Mouse (Mus musculus) liver, embryonic 11.5 days (tissue): ENCODE results near the gene Gfy. TPM values are rescaled to one million over a fixed set of nuclear protein-coding genes. Genes with fewer than 3 reads are reported as not detected.
A peak's percentile ranks its signal among the peaks of the same experiment; 100 is the strongest.

Experiments
- ATAC-seq: fragments of 200-750 bp; cut with Nextera tagmentation; replicated peaks from 2 replicates; pipeline ENCODE4 v1.8.0; 2017; ENCODE audit warnings: moderate number of reproducible peaks, mild to moderate bottlenecking, moderate TSS enrichment, moderate library complexity; ENCODE audit not compliant: low FRiP score
- DNase-seq: peaks from one replicate; pipeline ENCODE4 v3.0.0-alpha.2; 2017; ENCODE audit warnings: low spot score
- H3K27ac ChIP-seq: fragments of 300-500 bp; sonication (generic); 2 replicates; pipeline ENCODE4 v1.5.1; 2014; ENCODE audit warnings: mild to moderate bottlenecking, low read depth, low read length, control low read depth
- H3K27me3 ChIP-seq: fragments of 300-500 bp; sonication (generic); replicated peaks from 2 replicates; pipeline ENCODE4 v1.6.1; 2014; ENCODE audit warnings: low read length, mixed read lengths; ENCODE audit not compliant: control insufficient read depth, insufficient read depth
- H3K36me3 ChIP-seq: fragments of 300-500 bp; sonication (generic); 2 replicates; pipeline ENCODE4 v1.6.1; 2014; ENCODE audit warnings: mild to moderate bottlenecking, low read length, moderate library complexity, mixed read lengths; ENCODE audit not compliant: control insufficient read depth, insufficient read depth
- H3K4me1 ChIP-seq: fragments of 300-500 bp; sonication (generic); replicated peaks from 2 replicates; pipeline ENCODE4 v1.6.1; 2014; ENCODE audit warnings: low read length, mixed read lengths; ENCODE audit not compliant: control insufficient read depth, insufficient read depth
- H3K4me2 ChIP-seq: fragments of 300-500 bp; sonication (generic); 2 replicates; pipeline ENCODE4 v1.6.1; 2014; ENCODE audit warnings: mild to moderate bottlenecking, control low read depth, moderate library complexity
- H3K4me3 ChIP-seq: fragments of 300-500 bp; sonication (generic); 2 replicates; pipeline ENCODE4 v1.5.1; 2014; ENCODE audit warnings: low read depth, low read length, control low read depth
- H3K9ac ChIP-seq: fragments of 300-500 bp; sonication (generic); 2 replicates; pipeline ENCODE4 v1.6.1; 2014; ENCODE audit warnings: low read depth, low read length, control low read depth
- H3K9me3 ChIP-seq: fragments of 300-500 bp; sonication (generic); 2 replicates; pipeline ENCODE4 v1.6.1; 2016; ENCODE audit warnings: low read length, inconsistent platforms, mixed read lengths; ENCODE audit not compliant: control insufficient read depth
- WGBS: fragments of 180-500 bp; shearing (Covaris S2); extraction: QIAGEN DNeasy Blood & Tissue Kit; methylation state at CpG from one replicate; pipeline ENCODE4 v1.1.7; 2014; 5-methylcytosine and 5-hydroxymethylcytosine counted together
- polyA plus RNA-seq: library from polyadenylated mRNA; unstranded; fragments of >200 nt; fragmentation: Nextera tagmentation; extraction: Ambion mirVana; gene quantifications from 2 replicates; pipeline ENCODE4 v1.2.1, GENCODE M21; 2014

Gene Gfy
- not detected in 2 replicates for polyA plus RNA-seq

GRCm38 (mm10) chr7:45179469-45179868, at the start of gene Gfy:
Gene Gfy, minus strand, starts transcription at chr7:45179569.
- Histone ChIP-seq H3K4me2 (no peak within 1 kb of the TSS), H3K27me3 (peaks cover 98% of the 10 kb centered on the region), H3K9ac (no peak within 1 kb of the TSS), H3K4me3 (no peak within 1 kb of the TSS), H3K9me3 (no peaks in the 10 kb centered on the region), H3K27ac (no peak within 1 kb of the TSS), H3K36me3 (no peaks in the 10 kb centered on the region), H3K4me1 (peaks cover 12% of the 10 kb centered on the region)
- DNase-seq, result no peak
- 29% methylated on average over 7 of the region's 7 CpGs for WGBS
- no peak for ATAC-seq

GRCm38 (mm10) chr7:45229046-45229445, 49.7 kb upstream of the Gfy start:
- no peak overlapping the region for H3K4me2 ChIP-seq
- ATAC-seq (no peak), DNase-seq (no peak)

GRCm38 (mm10) chr7:45228548-45228947, 49.2 kb upstream of the Gfy start:
- ATAC-seq (no peak), DNase-seq (no peak)
- H3K36me3 ChIP-seq, result peaks cover 42% of the 10 kb centered on the region
- H3K4me3 ChIP-seq, result no peak overlapping the region
- H3K27ac ChIP-seq, result no peak overlapping the region
- no peaks in the 10 kb centered on the region for H3K27me3 ChIP-seq
- no peak overlapping the region for H3K4me2 ChIP-seq
- 92% methylated on average over 18 of the region's 18 CpGs for whole genome bisulfite sequencing
- H3K9ac ChIP-seq, result no peak overlapping the region
- no peaks in the 10 kb centered on the region for H3K9me3 ChIP-seq
- H3K4me1 ChIP-seq, result peaks cover 4% of the 10 kb centered on the region

More at GRCm38 (mm10) chr7:45229046-45229445, 49.7 kb upstream of the Gfy start:
- 84% methylated on average over 8 of the region's 8 CpGs for WGBS
- no peaks in the 10 kb centered on the region for H3K27me3 ChIP-seq
- H3K9me3 ChIP-seq, result no peaks in the 10 kb centered on the region
- no peak overlapping the region for H3K4me3 ChIP-seq
- no peak overlapping the region; the same call in 1 of the 2 replicates for H3K9ac ChIP-seq
- no peak overlapping the region for H3K27ac ChIP-seq
- H3K36me3 ChIP-seq, result peaks cover 42% of the 10 kb centered on the region
- H3K4me1 ChIP-seq, result peaks cover 8% of the 10 kb centered on the region

- no peak for ATAC-seq
Observed at GRCm38 (mm10) chr7:45226421-45226820, 47.1 kb upstream of the Gfy start.

GRCm38 (mm10) chr7:45224826-45225225, 45.5 kb upstream of the Gfy start:
- Histone ChIP-seq H3K4me1 (no peaks in the 10 kb centered on the region), H3K27ac (no peak overlapping the region), H3K4me2 (no peak overlapping the region), H3K9ac (no peak overlapping the region), H3K4me3 (no peak overlapping the region), H3K36me3 (peaks cover 38% of the 10 kb centered on the region), H3K9me3 (no peaks in the 10 kb centered on the region), H3K27me3 (no peaks in the 10 kb centered on the region)
- DNase-seq (no peak), ATAC-seq (no peak)
- 92% methylated on average over 7 of the region's 7 CpGs for WGBS

More at GRCm38 (mm10) chr7:45226421-45226820, 47.1 kb upstream of the Gfy start:
- peaks cover 37% of the 10 kb centered on the region for H3K36me3 ChIP-seq
- H3K9ac ChIP-seq, result no peak overlapping the region
- H3K4me3 ChIP-seq, result no peak overlapping the region
- H3K27ac ChIP-seq, result no peak overlapping the region
- WGBS, result 91% methylated on average over 5 of the region's 5 CpGs
- DNase-seq, result no peak
- H3K27me3 ChIP-seq, result no peaks in the 10 kb centered on the region
- no peak overlapping the region for H3K4me2 ChIP-seq
- H3K4me1 ChIP-seq, result no peaks in the 10 kb centered on the region
- no peaks in the 10 kb centered on the region for H3K9me3 ChIP-seq

GRCm38 (mm10) chr7:45221680-45222079, 42.3 kb upstream of the Gfy start:
- ATAC-seq (no peak), DNase-seq (no peak)
- Histone ChIP-seq H3K4me3 (no peak overlapping the region), H3K27ac (no peak overlapping the region), H3K27me3 (no peaks in the 10 kb centered on the region), H3K4me2 (no peak overlapping the region), H3K9ac (no peak overlapping the region), H3K9me3 (no peaks in the 10 kb centered on the region), H3K36me3 (peaks cover 24% of the 10 kb centered on the region), H3K4me1 (no peaks in the 10 kb centered on the region)
- 72% methylated on average over 2 of the region's 2 CpGs for WGBS

GRCm38 (mm10) chr7:45216442-45217183, 37.2 kb upstream of the Gfy start:
- peak; percentile 82 for DNase-seq
- peak; percentile 56 for ATAC-seq
- Histone ChIP-seq H3K27me3 (peaks cover 18% of the 10 kb centered on the region), H3K4me3 (peak overlapping the region; percentile 62), H3K9ac (peak overlapping the region; percentile 79), H3K4me2 (peak overlapping the region; percentile 68), H3K4me1 (peaks cover 10% of the 10 kb centered on the region), H3K27ac (peak overlapping the region; percentile 80), H3K9me3 (no peaks in the 10 kb centered on the region), H3K36me3 (peaks cover 8% of the 10 kb centered on the region; the same call in 1 of the 2 replicates)
- WGBS, result 4% methylated on average over 13 of the region's 13 CpGs

- 2% methylated on average over 52 of the region's 55 CpGs for WGBS
- ATAC-seq, result peak; percentile 13; the same call in 1 of the 2 replicates
- peaks cover 23% of the 10 kb centered on the region for H3K27me3 ChIP-seq
Observed at GRCm38 (mm10) chr7:45215673-45216441, 36.5 kb upstream of the Gfy start, which contains the start of gene Tead2. Gene Tead2, plus strand, starts transcription at chr7:45215753.

More at GRCm38 (mm10) chr7:45215673-45216441, 36.5 kb upstream of the Gfy start, which contains the start of gene Tead2:
- peak; percentile 67 for DNase-seq
- peaks cover 14% of the 10 kb centered on the region for H3K4me1 ChIP-seq
- peak within 1 kb of the TSS; percentile 68 for H3K4me2 ChIP-seq
- peaks cover 8% of the 10 kb centered on the region; the same call in 1 of the 2 replicates for H3K36me3 ChIP-seq
- peak within 1 kb of the TSS; percentile 79 for H3K9ac ChIP-seq
- H3K9me3 ChIP-seq, result no peaks in the 10 kb centered on the region
- H3K27ac ChIP-seq, result peak within 1 kb of the TSS; percentile 80
- H3K4me3 ChIP-seq, result peak within 1 kb of the TSS; percentile 62
